In the genomic region with DNA sequence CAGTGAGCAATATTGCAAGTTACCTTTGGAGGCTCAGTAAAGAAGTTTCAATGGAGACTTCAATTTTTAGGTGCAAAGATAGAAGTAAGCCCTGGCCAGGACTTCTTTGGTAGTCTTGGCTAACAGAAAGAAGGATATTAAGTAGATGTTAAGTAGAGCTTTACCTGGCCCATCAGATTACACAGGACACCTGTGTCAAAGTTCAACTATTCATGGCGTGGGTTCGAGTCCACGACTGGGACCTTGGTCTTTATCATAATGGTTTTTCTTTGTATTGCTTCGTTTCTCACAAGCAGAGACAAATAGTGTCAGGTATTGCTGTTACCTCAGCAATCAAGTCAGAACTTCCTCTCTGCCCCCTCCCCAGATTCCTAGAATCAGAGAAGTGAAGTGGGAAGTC, we compare ENCODE assay signal across 7 mouse cellular contexts.
DNase-seq lines count a peak whose midpoint lies in the region; ATAC-seq lines count a peak whose summit lies in the region.

No protein-coding gene starts in this region.

- H3K4me3 ChIP-seq in kidney, embryonic 16.5 days (ENCODE audit: low read length) = peak overlapping the region; percentile 28
- H3K4me3 ChIP-seq in embryonic facial prominence, embryonic 12.5 days = no peak overlapping the region
- peak overlapping the region; percentile 28; the same call in 1 of the 2 replicates for H3K4me3 ChIP-seq in liver, embryonic 11.5 days (ENCODE audit: low read depth, low read length)

- no peaks in the 10 kb centered on the region for H3K9me3 ChIP-seq in kidney, embryonic 16.5 days (ENCODE audit: low read length)
- H3K9me3 ChIP-seq in embryonic facial prominence, embryonic 12.5 days = no peaks in the 10 kb centered on the region
- no peaks in the 10 kb centered on the region for H3K9me3 ChIP-seq in liver, embryonic 11.5 days (ENCODE audit: control insufficient read depth, low read length)

- no peaks in the 10 kb centered on the region for H3K36me3 ChIP-seq in kidney, embryonic 16.5 days (ENCODE audit: insufficient read depth, low read length)
- no peaks in the 10 kb centered on the region for H3K36me3 ChIP-seq in embryonic facial prominence, embryonic 12.5 days
- H3K36me3 ChIP-seq in liver, embryonic 11.5 days (ENCODE audit: control insufficient read depth, insufficient read depth, low read length) = no peaks in the 10 kb centered on the region

- ATAC-seq in kidney, embryonic 16.5 days (ENCODE audit: low FRiP score, low TSS enrichment) = no peak
- ATAC-seq in embryonic facial prominence, embryonic 12.5 days (ENCODE audit: insufficient number of reproducible peaks, insufficient read depth, low FRiP score, low TSS enrichment) = no peak
- no peak for ATAC-seq in liver, embryonic 11.5 days (replicated peaks; ENCODE audit: low FRiP score)

- H3K4me2 ChIP-seq in kidney, embryonic 16.5 days (replicated peaks; ENCODE audit: low read depth, low read length) = peak overlapping the region; percentile 46
- H3K4me2 ChIP-seq in embryonic facial prominence, embryonic 12.5 days (replicated peaks) = peak overlapping the region; percentile 18
- H3K4me2 ChIP-seq in liver, embryonic 11.5 days = peak overlapping the region; percentile 49

- H3K27me3 ChIP-seq in kidney, embryonic 16.5 days (ENCODE audit: insufficient read depth, low read length) = no peaks in the 10 kb centered on the region
- H3K27me3 ChIP-seq in embryonic facial prominence, embryonic 12.5 days = no peaks in the 10 kb centered on the region; the same call in 1 of the 2 replicates
- H3K27me3 ChIP-seq in liver, embryonic 11.5 days (replicated peaks; ENCODE audit: control insufficient read depth, insufficient read depth, low read length) = no peaks in the 10 kb centered on the region

- H3K4me1 ChIP-seq in kidney, embryonic 16.5 days (ENCODE audit: insufficient read depth, low read length) = peaks cover 52% of the 10 kb centered on the region
- peaks cover 36% of the 10 kb centered on the region for H3K4me1 ChIP-seq in embryonic facial prominence, embryonic 12.5 days
- no peaks in the 10 kb centered on the region; the same call in 1 of the 2 replicates for H3K4me1 ChIP-seq in liver, embryonic 11.5 days (replicated peaks; ENCODE audit: control insufficient read depth, insufficient read depth, low read length)

- H3K27ac ChIP-seq in kidney, embryonic 16.5 days (ENCODE audit: low read length) = no peak overlapping the region
- no peak overlapping the region for H3K27ac ChIP-seq in embryonic facial prominence, embryonic 12.5 days
- no peak overlapping the region for H3K27ac ChIP-seq in liver, embryonic 11.5 days (ENCODE audit: low read depth, low read length)

- WGBS in kidney, embryonic 16.5 days = 71% methylated on average over 4 of the region's 4 CpGs
- 82% methylated on average over 4 of the region's 4 CpGs for WGBS in embryonic facial prominence, embryonic 12.5 days
- 69% methylated on average over 4 of the region's 4 CpGs for WGBS in liver, embryonic 11.5 days

- H3K9ac ChIP-seq in kidney, embryonic 16.5 days (replicated peaks; ENCODE audit: low read length) = peak overlapping the region; percentile 29; the same call in 1 of the 2 replicates
- H3K9ac ChIP-seq in embryonic facial prominence, embryonic 12.5 days = no peak overlapping the region
- H3K9ac ChIP-seq in liver, embryonic 11.5 days (ENCODE audit: low read depth, low read length) = no peak overlapping the region

- no peak for DNase-seq in kidney, adult 8-10 months
- DNase-seq in CD4-positive helper T cell, adult 2 months (ENCODE audit: low read depth, low spot score) = peak; percentile 57
- DNase-seq in liver, embryonic 11.5 days (ENCODE audit: low spot score) = no peak
- no peak for DNase-seq in right cerebral cortex, postnatal 14 days
- DNase-seq in frontal cortex, postnatal 14 days (ENCODE audit: low spot score in 2 of 2) = no peak
